Mouse (Mus musculus): ENCODE measurements around the gene Mcfd2. TPM values are rescaled to one million over a fixed set of nuclear protein-coding genes. Genes with fewer than 3 reads are reported as not detected.
A peak's percentile ranks its signal among the peaks of the same experiment; 100 is the strongest.

The Mcfd2 gene
- total and polyA plus RNA-seq, 3 experiments: 5.3 to 34.4 (median 15.4) TPM

DNA sequence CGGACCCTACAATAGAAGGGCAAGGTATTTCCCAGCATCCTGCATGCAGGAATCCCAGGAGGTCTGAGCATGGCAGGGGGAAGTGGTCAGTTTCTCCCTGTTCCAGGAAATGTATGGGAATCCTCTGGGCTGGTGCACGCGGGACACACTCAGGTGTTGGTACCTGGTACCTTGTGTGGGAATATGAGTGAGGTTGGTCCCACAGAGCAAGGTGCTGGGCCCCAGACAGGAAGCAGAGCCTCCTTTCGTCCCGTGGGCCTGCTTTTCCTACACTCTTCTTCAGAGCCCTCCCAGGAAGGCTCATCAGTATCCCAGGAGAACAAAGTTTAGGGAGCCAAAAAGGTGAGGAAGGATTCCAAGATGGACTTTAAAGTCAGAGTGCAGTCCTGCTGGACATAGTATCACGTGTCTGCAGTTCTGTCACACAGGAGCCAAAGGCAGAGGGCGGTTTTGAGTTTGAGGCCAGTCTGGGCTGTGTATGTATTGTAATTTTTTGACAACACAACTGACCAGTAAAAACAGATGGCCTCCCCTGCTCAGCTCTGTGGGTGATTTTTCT is 18.8 kb upstream of the Mcfd2 start:
- no peak for ATAC-seq (ENCODE audit: extremely low read depth, insufficient number of reproducible peaks, low FRiP score, poor library complexity, severe bottlenecking)
- peaks cover 39% of the 10 kb centered on the region for H3K4me1 ChIP-seq (ENCODE audit: insufficient read depth, low read depth, low read length)
- TF ChIP-seq GATA2 (IDR thresholded peaks at IDR 0.05; ENCODE audit: borderline replicate concordance, low read depth, low read length) (no peak), TAL1 (conservative IDR thresholded peaks at IDR 0.05; ENCODE audit: low read depth, low read length) (no peak), CTCF (IDR thresholded peaks at IDR 0.05; ENCODE audit: low read depth, low read length) (no peak), POLR2AphosphoS5 (IDR thresholded peaks at IDR 0.05; ENCODE audit: insufficient replicate concordance, low read depth, low read length) (no peak), GATA1 (IDR thresholded peaks at IDR 0.05; ENCODE audit: borderline replicate concordance, low read length) (no peak)

DNA sequence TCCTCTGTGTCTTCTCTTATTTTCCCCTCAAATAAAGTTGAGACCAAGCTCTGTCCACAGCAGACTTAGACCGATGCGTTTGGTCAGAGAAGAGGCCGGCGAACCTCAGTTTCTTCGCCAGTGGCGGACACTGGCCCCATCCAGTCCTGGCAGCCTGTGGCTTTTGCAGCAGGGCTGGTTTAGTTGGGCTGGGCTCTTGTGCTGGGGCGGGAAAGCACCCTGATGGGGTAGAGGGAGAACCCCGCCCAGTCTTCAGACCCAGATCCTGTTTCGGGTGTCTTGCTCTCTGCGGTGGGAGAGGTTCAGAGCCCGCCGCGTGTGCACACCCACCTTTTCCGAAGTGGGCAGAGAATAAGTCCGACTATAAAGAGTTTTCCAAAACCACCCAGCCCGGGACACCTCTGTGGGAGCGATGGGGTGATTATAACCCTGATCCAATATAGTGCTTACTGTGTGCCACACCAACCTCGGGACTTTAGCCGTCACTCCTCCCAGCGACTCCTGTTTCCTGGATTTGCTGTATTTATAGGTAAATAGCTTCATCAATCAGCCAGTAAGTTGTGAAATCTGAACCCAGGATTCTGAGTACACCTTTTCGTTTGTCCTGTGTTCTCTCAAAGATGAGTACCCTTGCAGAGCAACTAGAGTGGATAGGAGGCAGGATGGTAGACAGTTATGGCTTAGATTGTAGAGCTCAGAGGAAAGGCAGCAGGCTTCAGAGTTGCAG is 18.2 kb upstream of the Mcfd2 start:
- DNase-seq (ENCODE audit: low spot score) (peak; percentile 69), ATAC-seq (ENCODE audit: extremely low read depth, insufficient number of reproducible peaks, low FRiP score, poor library complexity, severe bottlenecking) (peak; percentile 50)
- Histone ChIP-seq H3K36me3 (replicated peaks) (peaks cover 47% of the 10 kb centered on the region), H3K9me3 (replicated peaks) (no peaks in the 10 kb centered on the region), H3K4me1 (ENCODE audit: insufficient read depth, low read depth, low read length) (peaks cover 39% of the 10 kb centered on the region), H3K27me3 (ENCODE audit: insufficient read depth, low read length) (no peaks in the 10 kb centered on the region), H3K4me3 (ENCODE audit: low read depth, low read length) (peak overlapping the region; percentile 97)
- TF ChIP-seq TAL1 (conservative IDR thresholded peaks at IDR 0.05; ENCODE audit: low read depth, low read length) (no peak), GATA1 (IDR thresholded peaks at IDR 0.05; ENCODE audit: borderline replicate concordance, low read length) (no peak), POLR2AphosphoS5 (IDR thresholded peaks at IDR 0.05; ENCODE audit: insufficient replicate concordance, low read depth, low read length) (no peak), GATA2 (IDR thresholded peaks at IDR 0.05; ENCODE audit: borderline replicate concordance, low read depth, low read length) (no peak), CTCF (IDR thresholded peaks at IDR 0.05; ENCODE audit: low read depth, low read length) (no peak)

More for the DNA sequence above, 18.8 kb upstream of the Mcfd2 start:
- peak overlapping the region; percentile 97; the same call in 1 of the 2 replicates for H3K4me3 ChIP-seq (ENCODE audit: low read depth, low read length)
- H3K36me3 ChIP-seq (replicated peaks): peaks cover 53% of the 10 kb centered on the region
- no peak for DNase-seq (ENCODE audit: low spot score)
- H3K9me3 ChIP-seq (replicated peaks): no peaks in the 10 kb centered on the region
- no peaks in the 10 kb centered on the region for H3K27me3 ChIP-seq (ENCODE audit: insufficient read depth, low read length)

DNA sequence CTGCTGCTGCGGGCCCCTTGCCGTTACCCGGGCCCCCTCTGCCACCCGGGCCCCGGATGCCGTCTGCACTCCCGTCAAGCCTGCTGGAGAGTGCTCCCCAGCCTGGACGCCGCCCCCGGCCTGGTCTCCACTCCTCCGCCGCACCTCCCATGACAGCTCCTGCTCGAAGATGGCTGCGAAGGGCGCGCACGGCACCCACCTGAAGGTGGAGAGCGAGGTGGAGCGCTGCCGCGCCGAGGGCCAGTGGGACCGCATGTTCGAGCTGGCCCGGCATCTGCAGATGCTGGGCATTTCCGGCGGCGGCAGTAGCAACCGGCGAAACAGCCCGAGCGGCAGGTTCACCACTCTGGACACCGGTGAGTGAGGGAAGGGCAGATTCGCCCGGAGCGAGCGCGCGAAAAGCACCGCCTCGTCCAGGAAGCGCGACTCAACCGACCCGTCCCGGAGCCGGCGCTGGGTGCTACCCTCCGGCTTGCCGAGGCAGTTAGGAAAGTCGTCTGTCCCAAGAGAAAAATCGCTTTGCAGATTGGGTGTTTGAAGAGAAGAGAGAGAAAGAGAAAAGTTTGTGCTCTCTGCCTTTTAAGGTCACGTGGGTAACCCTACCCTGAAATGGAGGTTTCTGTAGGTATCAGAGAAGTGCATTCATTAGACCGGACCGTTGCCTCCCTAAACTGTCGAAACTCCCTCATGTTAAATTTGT is 17.5 kb upstream of the Mcfd2 start:
- ATAC-seq (ENCODE audit: extremely low read depth, insufficient number of reproducible peaks, low FRiP score, poor library complexity, severe bottlenecking) (0 out of 2 replicates have a peak, but pooled peaks have one; percentile 3), DNase-seq (ENCODE audit: low spot score) (peak; percentile 75)
- H3K36me3 ChIP-seq (replicated peaks): peaks cover 40% of the 10 kb centered on the region
- no peaks in the 10 kb centered on the region for H3K9me3 ChIP-seq (replicated peaks)
- TF ChIP-seq TAL1 (conservative IDR thresholded peaks at IDR 0.05; ENCODE audit: low read depth, low read length): no peak
- TF ChIP-seq CTCF (IDR thresholded peaks at IDR 0.05; ENCODE audit: low read depth, low read length): no peak
- TF ChIP-seq GATA1 (IDR thresholded peaks at IDR 0.05; ENCODE audit: borderline replicate concordance, low read length): no peak
- no peak for TF ChIP-seq GATA2 (IDR thresholded peaks at IDR 0.05; ENCODE audit: borderline replicate concordance, low read depth, low read length)
- no peak for TF ChIP-seq POLR2AphosphoS5 (IDR thresholded peaks at IDR 0.05; ENCODE audit: insufficient replicate concordance, low read depth, low read length)
- peaks cover 39% of the 10 kb centered on the region for H3K4me1 ChIP-seq (ENCODE audit: insufficient read depth, low read depth, low read length)
- H3K4me3 ChIP-seq (ENCODE audit: low read depth, low read length): peak overlapping the region; percentile 97
- H3K27me3 ChIP-seq (ENCODE audit: insufficient read depth, low read length): no peaks in the 10 kb centered on the region; the same call in 1 of the 2 replicates

DNA sequence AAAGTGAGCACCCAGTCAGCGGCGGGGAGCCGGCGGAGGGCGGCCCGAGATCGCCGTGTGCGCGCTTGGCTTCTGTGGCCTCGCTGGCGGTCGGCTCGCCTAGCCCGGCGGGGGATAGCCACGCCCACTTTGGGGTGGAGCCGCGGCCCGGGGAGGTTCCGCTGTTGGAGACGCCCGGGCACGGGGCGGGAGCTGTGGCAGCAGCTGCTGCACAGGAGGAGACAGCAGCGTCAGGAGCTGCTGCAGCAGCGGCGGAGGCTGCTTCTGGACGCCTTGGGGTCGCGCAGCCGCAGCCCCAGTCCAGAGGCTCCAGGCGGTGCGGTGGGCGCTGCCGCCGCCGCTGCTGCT is 16.9 kb upstream of the Mcfd2 start, which contains the start of gene Ttc7:
Gene Ttc7 (plus strand): TSS at position 181 of the 348 bp plus-strand sequence.
- Histone ChIP-seq H3K27me3 (ENCODE audit: insufficient read depth, low read length) (no peaks in the 10 kb centered on the region; the same call in 1 of the 2 replicates), H3K4me3 (ENCODE audit: low read depth, low read length) (peak within 1 kb of the TSS; percentile 97), H3K36me3 (replicated peaks) (peaks cover 35% of the 10 kb centered on the region), H3K4me1 (ENCODE audit: insufficient read depth, low read depth, low read length) (peaks cover 39% of the 10 kb centered on the region), H3K9me3 (replicated peaks) (no peaks in the 10 kb centered on the region)
- no peak for TF ChIP-seq CTCF (IDR thresholded peaks at IDR 0.05; ENCODE audit: low read depth, low read length)
- TF ChIP-seq GATA2 (IDR thresholded peaks at IDR 0.05; ENCODE audit: borderline replicate concordance, low read depth, low read length): no peak
- TF ChIP-seq TAL1 (conservative IDR thresholded peaks at IDR 0.05; ENCODE audit: low read depth, low read length): no peak
- no peak for TF ChIP-seq GATA1 (IDR thresholded peaks at IDR 0.05; ENCODE audit: borderline replicate concordance, low read length)
- TF ChIP-seq POLR2AphosphoS5 (IDR thresholded peaks at IDR 0.05; ENCODE audit: insufficient replicate concordance, low read depth, low read length): no peak
- ATAC-seq (ENCODE audit: extremely low read depth, insufficient number of reproducible peaks, low FRiP score, poor library complexity, severe bottlenecking) (peak; percentile 71), DNase-seq (ENCODE audit: low spot score) (peak; percentile 98)

DNA sequence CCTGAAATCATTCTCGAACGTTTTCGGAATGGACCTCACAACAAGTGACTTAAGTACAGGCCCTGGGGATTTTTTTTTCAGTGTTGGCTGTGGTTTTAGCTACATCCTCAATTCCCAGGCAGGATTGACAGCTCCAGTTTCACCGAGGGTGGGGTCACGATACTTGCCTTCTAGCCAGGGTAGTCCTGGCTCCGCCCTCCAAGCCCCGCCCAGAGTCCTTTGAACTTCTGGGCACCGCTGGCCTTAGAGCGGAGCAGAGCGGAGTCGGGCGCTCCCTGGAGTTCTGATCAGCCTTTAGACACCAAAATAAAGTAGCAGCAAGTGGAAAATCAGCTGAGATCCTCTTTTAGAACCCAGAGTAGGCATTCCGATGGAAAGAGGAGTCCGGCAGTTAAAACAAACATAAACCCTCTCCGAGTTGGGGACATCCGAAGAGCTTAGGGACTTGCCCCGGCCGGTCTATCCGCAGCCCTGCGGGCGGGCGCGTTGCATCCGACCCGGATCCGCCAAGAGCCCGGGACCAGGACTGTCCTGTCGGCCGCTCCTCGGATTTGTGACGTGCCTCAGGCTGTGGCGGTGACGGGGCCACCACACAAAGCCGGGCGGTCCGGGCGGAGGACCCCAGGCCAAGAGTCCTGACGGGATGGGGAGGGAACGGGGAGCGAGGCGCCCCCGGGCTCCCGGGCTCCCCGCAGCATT is 16.4 kb upstream of the Mcfd2 start:
- Histone ChIP-seq H3K4me3 (ENCODE audit: low read depth, low read length) (peak overlapping the region; percentile 97), H3K9me3 (replicated peaks) (no peaks in the 10 kb centered on the region), H3K36me3 (replicated peaks) (peaks cover 30% of the 10 kb centered on the region), H3K4me1 (ENCODE audit: insufficient read depth, low read depth, low read length) (peaks cover 39% of the 10 kb centered on the region), H3K27me3 (ENCODE audit: insufficient read depth, low read length) (no peaks in the 10 kb centered on the region; the same call in 1 of the 2 replicates)
- TF ChIP-seq CTCF (IDR thresholded peaks at IDR 0.05; ENCODE audit: low read depth, low read length): no peak
- TF ChIP-seq GATA2 (IDR thresholded peaks at IDR 0.05; ENCODE audit: borderline replicate concordance, low read depth, low read length): no peak
- TF ChIP-seq POLR2AphosphoS5 (IDR thresholded peaks at IDR 0.05; ENCODE audit: insufficient replicate concordance, low read depth, low read length): no peak
- TF ChIP-seq GATA1 (IDR thresholded peaks at IDR 0.05; ENCODE audit: borderline replicate concordance, low read length): no peak
- TF ChIP-seq TAL1 (conservative IDR thresholded peaks at IDR 0.05; ENCODE audit: low read depth, low read length): no peak
- DNase-seq (ENCODE audit: low spot score) (peak; percentile 89), ATAC-seq (ENCODE audit: extremely low read depth, insufficient number of reproducible peaks, low FRiP score, poor library complexity, severe bottlenecking) (peak; percentile 80)

Measured in G1E (cell line).